Mouse (Mus musculus): Measurements from ENCODE around the gene Bbc3. TPM values are rescaled to one million over a fixed set of nuclear protein-coding genes. Genes with fewer than 3 reads are reported as not detected.
A peak's percentile ranks its signal among the peaks of the same experiment; 100 is the strongest.
"Not testable (repeated sequence)": the region's sequence is repeated elsewhere in the genome, so short reads cannot be mapped to it uniquely, and the experiment has no call there.

The Bbc3 gene
- 9.8 and 10.4 TPM in 2 replicates for polyA plus RNA-seq (2016; fragmentation: Nextera tagmentation; extraction: Ambion mirVana)

- 24% methylated on average over 1 of the region's 1 CpGs for WGBS
- H3K36me3 ChIP-seq; ATAC-seq (ENCODE audit: insufficient number of reproducible peaks, low FRiP score); H3K27me3 ChIP-seq (replicated peaks); H3K9me3 ChIP-seq (replicated peaks): not testable (repeated sequence)
- H3K4me3 ChIP-seq = peak within 1 kb of the TSS; percentile 76
- peak within 1 kb of the TSS; percentile 96 for H3K9ac ChIP-seq
- peak within 1 kb of the TSS; percentile 98 for H3K4me2 ChIP-seq
- H3K4me1 ChIP-seq (replicated peaks) = peaks cover 43% of the 10 kb centered on the region
- H3K27ac ChIP-seq (ENCODE audit: poor library complexity, severe bottlenecking) = peak within 1 kb of the TSS; percentile 58
Measured at GRCm38 (mm10) chr7:16308093-16308492, at the start of gene Bbc3. Gene Bbc3 (plus strand): TSS chr7:16308393.

- Histone ChIP-seq H3K4me2 (no peak within 1 kb of the TSS), H3K4me1 (replicated peaks) (no peaks in the 10 kb centered on the region), H3K36me3 (no peaks in the 10 kb centered on the region), H3K27me3 (replicated peaks) (no peaks in the 10 kb centered on the region), H3K4me3 (no peak within 1 kb of the TSS), H3K9me3 (replicated peaks) (no peaks in the 10 kb centered on the region), H3K27ac (ENCODE audit: poor library complexity, severe bottlenecking) (no peak within 1 kb of the TSS), H3K9ac (no peak within 1 kb of the TSS)
- WGBS = 73% methylated on average over 5 of the region's 5 CpGs
- ATAC-seq (ENCODE audit: insufficient number of reproducible peaks, low FRiP score) = no peak
Measured at GRCm38 (mm10) chr7:16259110-16259590, 49.0 kb upstream of the Bbc3 start, which contains the start of gene C5ar1. Gene C5ar1 (minus strand): TSS chr7:16259540.

GRCm38 (mm10) chr7:16261097-16261496, 47.1 kb upstream of the Bbc3 start:
- Histone ChIP-seq H3K27ac (ENCODE audit: poor library complexity, severe bottlenecking) (no peak overlapping the region), H3K4me1 (replicated peaks) (no peaks in the 10 kb centered on the region), H3K9ac (no peak overlapping the region), H3K4me3 (no peak overlapping the region), H3K36me3 (no peaks in the 10 kb centered on the region), H3K4me2 (no peak overlapping the region), H3K27me3 (replicated peaks) (no peaks in the 10 kb centered on the region), H3K9me3 (replicated peaks) (peaks cover 12% of the 10 kb centered on the region)
- no peak for ATAC-seq (ENCODE audit: insufficient number of reproducible peaks, low FRiP score)
- WGBS = 33% methylated on average over 1 of the region's 1 CpGs

GRCm38 (mm10) chr7:16263015-16263787, 45.0 kb upstream of the Bbc3 start:
- Histone ChIP-seq H3K27ac (ENCODE audit: poor library complexity, severe bottlenecking) (no peak overlapping the region), H3K9ac (no peak overlapping the region), H3K4me2 (no peak overlapping the region), H3K27me3 (replicated peaks) (no peaks in the 10 kb centered on the region; the same call in 1 of the 2 replicates), H3K36me3 (no peaks in the 10 kb centered on the region), H3K9me3 (replicated peaks) (peaks cover 14% of the 10 kb centered on the region), H3K4me1 (replicated peaks) (no peaks in the 10 kb centered on the region), H3K4me3 (no peak overlapping the region)
- 25% methylated on average over 8 of the region's 8 CpGs for WGBS
- no peak for ATAC-seq (ENCODE audit: insufficient number of reproducible peaks, low FRiP score)

- no peak for ATAC-seq (ENCODE audit: insufficient number of reproducible peaks, low FRiP score)
Measured at GRCm38 (mm10) chr7:16263843-16264242, 44.4 kb upstream of the Bbc3 start.

GRCm38 (mm10) chr7:16265856-16266255, 42.3 kb upstream of the Bbc3 start:
- ATAC-seq (ENCODE audit: insufficient number of reproducible peaks, low FRiP score) = no peak

More at GRCm38 (mm10) chr7:16263843-16264242, 44.4 kb upstream of the Bbc3 start:
- peaks cover 3% of the 10 kb centered on the region; the same call in 1 of the 2 replicates for H3K27me3 ChIP-seq (replicated peaks)
- H3K4me3 ChIP-seq = no peak overlapping the region
- no peak overlapping the region for H3K9ac ChIP-seq
- no peaks in the 10 kb centered on the region for H3K4me1 ChIP-seq (replicated peaks)
- H3K4me2 ChIP-seq = no peak overlapping the region
- peaks cover 14% of the 10 kb centered on the region for H3K9me3 ChIP-seq (replicated peaks)
- H3K27ac ChIP-seq (ENCODE audit: poor library complexity, severe bottlenecking) = no peak overlapping the region
- H3K36me3 ChIP-seq = 0 out of 2 replicates have a peak, but pooled peaks cover 4% of the 10 kb centered on the region
- WGBS = 70% methylated on average over 5 of the region's 5 CpGs

GRCm38 (mm10) chr7:16266593-16266992, 41.6 kb upstream of the Bbc3 start:
- not testable (repeated sequence) for H3K4me1 ChIP-seq (replicated peaks); H3K4me2 ChIP-seq; H3K9ac ChIP-seq; H3K27me3 ChIP-seq (replicated peaks); H3K4me3 ChIP-seq; H3K27ac ChIP-seq (ENCODE audit: poor library complexity, severe bottlenecking); H3K36me3 ChIP-seq; ATAC-seq (ENCODE audit: insufficient number of reproducible peaks, low FRiP score)
- WGBS = 86% methylated on average over 7 of the region's 7 CpGs
- H3K9me3 ChIP-seq (replicated peaks) = peaks cover 14% of the 10 kb centered on the region

More at GRCm38 (mm10) chr7:16265856-16266255, 42.3 kb upstream of the Bbc3 start:
- Histone ChIP-seq H3K4me3 (no peak overlapping the region), H3K4me1 (replicated peaks) (no peaks in the 10 kb centered on the region), H3K9ac (no peak overlapping the region), H3K36me3 (0 out of 2 replicates have a peak, but pooled peaks cover 4% of the 10 kb centered on the region), H3K4me2 (no peak overlapping the region), H3K27ac (ENCODE audit: poor library complexity, severe bottlenecking) (no peak overlapping the region), H3K9me3 (replicated peaks) (peaks cover 14% of the 10 kb centered on the region), H3K27me3 (replicated peaks) (peaks cover 3% of the 10 kb centered on the region; the same call in 1 of the 2 replicates)
- 81% methylated on average over 11 of the region's 11 CpGs for WGBS

- H3K27me3 ChIP-seq (replicated peaks) = peaks cover 3% of the 10 kb centered on the region; the same call in 1 of the 2 replicates
- peaks cover 17% of the 10 kb centered on the region for H3K36me3 ChIP-seq
- H3K9ac ChIP-seq = no peak overlapping the region
- ATAC-seq (ENCODE audit: insufficient number of reproducible peaks, low FRiP score) = no peak
- peaks cover 2% of the 10 kb centered on the region; the same call in 1 of the 2 replicates for H3K9me3 ChIP-seq (replicated peaks)
- H3K4me2 ChIP-seq = no peak overlapping the region
- no peak overlapping the region for H3K27ac ChIP-seq (ENCODE audit: poor library complexity, severe bottlenecking)
- WGBS = 78% methylated on average over 1 of the region's 1 CpGs
- H3K4me1 ChIP-seq (replicated peaks) = peaks cover 32% of the 10 kb centered on the region
- H3K4me3 ChIP-seq = no peak overlapping the region
Measured at GRCm38 (mm10) chr7:16271139-16271538, 37.1 kb upstream of the Bbc3 start.

GRCm38 (mm10) chr7:16272681-16273080, 35.5 kb upstream of the Bbc3 start:
- ATAC-seq (ENCODE audit: insufficient number of reproducible peaks, low FRiP score) = peak; percentile 85
- peak overlapping the region; percentile 81 for H3K4me2 ChIP-seq
- peaks cover 32% of the 10 kb centered on the region for H3K4me1 ChIP-seq (replicated peaks)
- peak overlapping the region; percentile 82 for H3K27ac ChIP-seq (ENCODE audit: poor library complexity, severe bottlenecking)
- H3K4me3 ChIP-seq = peak overlapping the region; percentile 79
- 0% methylated on average over 42 of the region's 46 CpGs for WGBS
- H3K36me3 ChIP-seq = peaks cover 32% of the 10 kb centered on the region
- H3K9ac ChIP-seq = peak overlapping the region; percentile 76
- H3K27me3 ChIP-seq (replicated peaks) = peaks cover 3% of the 10 kb centered on the region; the same call in 1 of the 2 replicates
- H3K9me3 ChIP-seq (replicated peaks) = no peaks in the 10 kb centered on the region

GRCm38 (mm10) chr7:16273081-16273765, 35.0 kb upstream of the Bbc3 start, which contains the start of gene Inafm1:
Gene Inafm1 (minus strand): TSS chr7:16273617.
- Histone ChIP-seq H3K27me3 (replicated peaks) (peaks cover 3% of the 10 kb centered on the region; the same call in 1 of the 2 replicates), H3K4me1 (replicated peaks) (peaks cover 32% of the 10 kb centered on the region), H3K9me3 (replicated peaks) (no peaks in the 10 kb centered on the region), H3K36me3 (peaks cover 38% of the 10 kb centered on the region), H3K4me2 (peak within 1 kb of the TSS; percentile 81), H3K9ac (peak within 1 kb of the TSS; percentile 76), H3K4me3 (peak within 1 kb of the TSS; percentile 79), H3K27ac (ENCODE audit: poor library complexity, severe bottlenecking) (peak within 1 kb of the TSS; percentile 82)
- WGBS = 3% methylated on average over 34 of the region's 49 CpGs
- ATAC-seq (ENCODE audit: insufficient number of reproducible peaks, low FRiP score) = peak; percentile 89

- Histone ChIP-seq H3K9ac (peak overlapping the region; percentile 76), H3K4me1 (replicated peaks) (peaks cover 32% of the 10 kb centered on the region), H3K9me3 (replicated peaks) (no peaks in the 10 kb centered on the region), H3K27me3 (replicated peaks) (peaks cover under 1% of the 10 kb centered on the region; the same call in 1 of the 2 replicates), H3K4me3 (peak overlapping the region; percentile 79), H3K4me2 (peak overlapping the region; percentile 81), H3K27ac (ENCODE audit: poor library complexity, severe bottlenecking) (peak overlapping the region; percentile 82), H3K36me3 (peaks cover 39% of the 10 kb centered on the region)
- WGBS = under 1% methylated on average over 18 of the region's 18 CpGs
- peak; percentile 77 for ATAC-seq (ENCODE audit: insufficient number of reproducible peaks, low FRiP score)
Measured at GRCm38 (mm10) chr7:16273766-16274140, 34.4 kb upstream of the Bbc3 start.
